Mouse (Mus musculus) heart, postnatal 0 days (tissue): Measurements from ENCODE around the gene Dnah2. TPM values are rescaled to one million over a fixed set of nuclear protein-coding genes. Genes with fewer than 3 reads are reported as not detected.
"Not testable (repeated sequence)": the region's sequence is repeated elsewhere in the genome, so short reads cannot be mapped to it uniquely, and the experiment has no call there.

Experiments used
- ATAC-seq: fragments of 200-750 bp; cut with Nextera tagmentation; 2 replicates; pipeline ENCODE4 v1.8.0; 2017; ENCODE audit warnings: low read depth, moderate number of reproducible peaks, moderate library complexity; ENCODE audit not compliant: insufficient read depth
- DNase-seq: peaks from one replicate; pipeline ENCODE4 v3.0.0-alpha.2; 2016; ENCODE audit warnings: low spot score
- H3K27ac ChIP-seq: fragments of 300-500 bp; sonication (generic); 2 replicates; pipeline ENCODE4 v1.5.1; 2014; ENCODE audit warnings: low read depth, mild to moderate bottlenecking
- H3K27me3 ChIP-seq: fragments of 300-500 bp; sonication (generic); 2 replicates; pipeline ENCODE4 v1.6.1; 2014; ENCODE audit warnings: low read length, mixed read lengths; ENCODE audit not compliant: control insufficient read depth, insufficient read depth
- H3K36me3 ChIP-seq: fragments of 300-500 bp; sonication (generic); replicated peaks from 2 replicates; pipeline ENCODE4 v1.6.1; 2014; ENCODE audit warnings: low read length, mixed read lengths; ENCODE audit not compliant: control insufficient read depth, insufficient read depth
- H3K4me1 ChIP-seq: fragments of 300-500 bp; sonication (generic); 2 replicates; pipeline ENCODE4 v1.6.1; 2014; ENCODE audit warnings: antibody characterized with exemption; ENCODE audit not compliant: control insufficient read depth, insufficient read depth
- H3K4me2 ChIP-seq: fragments of 300-500 bp; sonication (generic); 2 replicates; pipeline ENCODE4 v1.6.1; 2014; ENCODE audit warnings: low read depth, mild to moderate bottlenecking, low read length, moderate library complexity
- H3K4me3 ChIP-seq: fragments of 300-500 bp; sonication (generic); 2 replicates; pipeline ENCODE4 v1.5.1; 2014; ENCODE audit warnings: low read depth, low read length
- H3K9ac ChIP-seq: fragments of 300-500 bp; sonication (generic); replicated peaks from 2 replicates; pipeline ENCODE4 v1.6.1; 2014; ENCODE audit warnings: low read depth, low read length, mixed read lengths
- H3K9me3 ChIP-seq: fragments of 300-500 bp; sonication (generic); replicated peaks from 2 replicates; pipeline ENCODE4 v1.6.1; 2016; ENCODE audit warnings: low read length; ENCODE audit not compliant: control insufficient read depth
- CTCF ChIP-seq: IDR thresholded peaks from 2 replicates; pipeline ENCODE4 v1.5.1; 2016; ENCODE audit warnings: antibody characterized with exemption, control low read depth, low read depth
- EP300 ChIP-seq: IDR thresholded peaks from 2 replicates; pipeline ENCODE4 v1.6.1; 2016; ENCODE audit warnings: antibody characterized with exemption, low read depth
- WGBS: fragments of 180-500 bp; shearing (Covaris S2); extraction: QIAGEN DNeasy Blood & Tissue Kit; methylation state at CpG from one replicate; pipeline ENCODE4 v1.1.7; 2014; 5-methylcytosine and 5-hydroxymethylcytosine counted together
- polyA plus RNA-seq: library from polyadenylated mRNA; unstranded; fragments of >200 nt; fragmentation: Nextera tagmentation; extraction: Ambion mirVana; gene quantifications from 2 replicates; pipeline ENCODE4 v1.2.1, GENCODE M21; 2015
- total RNA-seq: library from RNA; depleted of rRNA; stranded (reverse); fragments of >200 nt; gene quantifications from 2 replicates; pipeline ENCODE4 v1.2.3, GENCODE M21; 2014; ENCODE audit warnings: low replicate concordance

The Dnah2 gene
- total and polyA plus RNA-seq, 2 experiments from 2014 or later, result 0.03 TPM; not detected in 1

- no peak overlapping the region for H3K9ac ChIP-seq
- TF ChIP-seq EP300 (no peak), CTCF (no peak)
- H3K27me3 ChIP-seq, result no peaks in the 10 kb centered on the region
- H3K27ac ChIP-seq, result no peak overlapping the region
- H3K36me3 ChIP-seq, result no peaks in the 10 kb centered on the region
- no peak for ATAC-seq
- H3K4me3 ChIP-seq, result no peak overlapping the region
- H3K4me2 ChIP-seq, result no peak overlapping the region
- WGBS, result 82% methylated on average over 2 of the region's 2 CpGs
- no peaks in the 10 kb centered on the region for H3K4me1 ChIP-seq
- H3K9me3 ChIP-seq, result no peaks in the 10 kb centered on the region
- no peak for DNase-seq
These were observed 8.2 kb downstream of the Dnah2 start for GRCm38 (mm10) chr11:69540700-69541099.

DNA sequence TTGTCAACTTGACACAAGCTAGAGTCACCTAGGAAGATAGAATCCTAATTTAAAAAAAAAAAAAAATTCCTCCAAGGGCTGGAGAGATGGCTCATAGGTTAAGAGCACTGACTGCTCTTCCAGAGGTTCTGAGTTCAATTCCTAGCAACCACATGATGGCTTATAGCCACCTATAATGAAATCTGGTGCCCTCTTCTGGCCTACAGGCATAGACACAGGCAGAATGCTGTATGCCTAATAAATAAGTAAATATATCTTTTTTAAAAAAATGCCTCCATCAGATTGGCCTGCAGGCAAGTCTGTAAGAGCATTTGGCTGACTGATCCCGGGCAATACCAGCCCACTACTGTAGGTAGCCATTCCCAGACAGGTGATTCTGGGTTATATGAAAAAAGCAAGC lies 13.9 kb downstream of the Dnah2 start:
- Histone ChIP-seq H3K36me3 (no peaks in the 10 kb centered on the region), H3K27me3 (no peaks in the 10 kb centered on the region), H3K9ac (no peak overlapping the region), H3K27ac (no peak overlapping the region), H3K4me3 (no peak overlapping the region), H3K4me2 (no peak overlapping the region), H3K4me1 (no peaks in the 10 kb centered on the region), H3K9me3 (no peaks in the 10 kb centered on the region)
- no peak for TF ChIP-seq EP300
- no peak for TF ChIP-seq CTCF
- no peak for ATAC-seq
- DNase-seq, result no peak
- 51% methylated on average over 1 of the region's 1 CpGs for WGBS

GRCm38 (mm10) chr11:69532480-69533150 lies 16.3 kb downstream of the Dnah2 start:
- DNase-seq (no peak), ATAC-seq (no peak)
- Histone ChIP-seq H3K27me3 (0 out of 2 replicates have a peak, but pooled peaks cover 9% of the 10 kb centered on the region), H3K27ac (no peak overlapping the region), H3K4me1 (no peaks in the 10 kb centered on the region), H3K4me3 (no peak overlapping the region), H3K4me2 (no peak overlapping the region), H3K9me3 (no peaks in the 10 kb centered on the region), H3K36me3 (no peaks in the 10 kb centered on the region), H3K9ac (no peak overlapping the region)
- WGBS, result 77% methylated on average over 7 of the region's 7 CpGs
- no peak for TF ChIP-seq CTCF

DNA sequence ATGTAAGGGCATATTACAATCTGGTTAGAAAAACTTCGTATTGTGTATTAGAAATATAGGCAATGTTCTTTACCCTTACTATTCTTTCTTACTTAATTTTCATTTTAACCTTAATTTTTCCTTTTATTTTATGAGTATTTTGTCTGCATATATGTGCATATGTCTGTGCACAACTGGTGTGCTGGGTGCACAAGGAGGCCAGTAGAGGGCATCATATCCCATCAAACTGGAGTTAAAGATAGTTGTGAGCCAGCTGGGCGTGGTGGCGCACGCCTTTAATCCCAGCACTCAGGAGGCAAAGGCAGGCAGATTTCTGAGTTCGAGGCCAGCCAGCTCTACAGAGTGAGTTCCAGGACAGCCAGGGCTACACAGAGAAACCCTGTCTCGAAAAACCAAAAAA lies 18.2 kb downstream of the Dnah2 start:
- H3K4me2 ChIP-seq, H3K27ac ChIP-seq, ATAC-seq, H3K36me3 ChIP-seq, H3K4me3 ChIP-seq, DNase-seq, H3K9ac ChIP-seq, H3K9me3 ChIP-seq, H3K4me1 ChIP-seq, H3K27me3 ChIP-seq: not testable (repeated sequence)
- 0 out of 2 replicates have a peak, but pooled peaks have one; percentile 10 for TF ChIP-seq CTCF
- 82% methylated on average over 6 of the region's 6 CpGs for WGBS

- not testable (repeated sequence) for H3K4me3 ChIP-seq, H3K27ac ChIP-seq, ATAC-seq, H3K9ac ChIP-seq, H3K4me1 ChIP-seq, H3K27me3 ChIP-seq, DNase-seq, H3K9me3 ChIP-seq, H3K4me2 ChIP-seq, H3K36me3 ChIP-seq
- WGBS, result 90% methylated on average over 3 of the region's 3 CpGs
These were observed 18.6 kb downstream of the Dnah2 start for GRCm38 (mm10) chr11:69530281-69530680.

- Histone ChIP-seq H3K36me3 (no peaks in the 10 kb centered on the region), H3K9me3 (no peaks in the 10 kb centered on the region), H3K9ac (no peak overlapping the region), H3K27me3 (0 out of 2 replicates have a peak, but pooled peaks cover 9% of the 10 kb centered on the region), H3K4me1 (no peaks in the 10 kb centered on the region), H3K4me2 (no peak overlapping the region), H3K4me3 (no peak overlapping the region), H3K27ac (no peak overlapping the region)
- DNase-seq, result no peak
- 86% methylated on average over 4 of the region's 4 CpGs for WGBS
- ATAC-seq, result no peak
- TF ChIP-seq CTCF (no peak), EP300 (no peak)
These were observed 20.9 kb downstream of the Dnah2 start for GRCm38 (mm10) chr11:69528031-69528390.
